8 mouse cellular contexts compared by ENCODE assay signal in the genomic region with DNA sequence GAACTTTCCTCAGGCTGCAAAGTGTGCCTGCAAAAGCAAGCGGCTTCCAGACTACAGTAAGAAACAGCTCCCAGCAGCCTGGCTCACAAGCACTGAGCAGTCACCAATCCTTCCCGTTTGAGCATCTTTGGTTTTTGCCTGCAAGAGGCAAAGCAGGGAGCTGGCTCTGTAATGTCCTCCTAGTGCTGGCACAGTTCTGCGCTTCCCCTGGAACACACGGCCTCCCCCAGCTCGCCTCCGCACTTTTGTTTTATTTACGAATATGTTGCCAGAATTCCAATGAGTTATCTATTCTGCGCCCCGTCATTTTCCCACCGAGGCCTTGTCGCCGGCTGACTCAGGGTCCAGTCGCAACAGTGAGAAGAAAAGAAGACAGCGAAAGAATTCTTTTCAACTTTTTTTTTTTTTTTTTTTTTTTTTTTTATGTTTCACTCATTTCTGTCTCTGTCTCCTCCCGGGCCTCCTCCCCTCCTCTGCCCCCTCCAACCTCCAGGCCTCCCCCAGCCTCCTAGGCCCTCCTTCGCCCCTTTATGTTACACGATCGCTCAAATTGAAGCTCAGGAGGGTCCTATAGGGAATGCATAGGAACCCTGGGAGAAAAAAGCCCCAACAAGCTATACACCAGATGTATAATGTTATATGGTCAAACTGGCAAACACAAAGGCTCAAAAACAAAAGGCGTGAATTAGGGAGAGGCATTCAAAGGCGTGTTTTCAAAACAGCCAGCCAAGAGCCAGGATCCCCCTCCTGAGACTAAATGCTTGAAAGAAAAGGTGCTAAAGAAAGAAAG. TPM values are rescaled to one million over a fixed set of nuclear protein-coding genes. Genes with fewer than 3 reads are reported as not detected.
DNase-seq lines count a peak whose midpoint lies in the region; ATAC-seq and TF ChIP-seq lines count a peak whose summit lies in the region.

No protein-coding gene starts in this region.

- peak overlapping the region; percentile 49; the same call in 1 of the 2 replicates for H3K27ac ChIP-seq in embryonic facial prominence, embryonic 14.5 days (replicated peaks; ENCODE audit: low read depth, low read length)
- peak overlapping the region; percentile 80 for H3K27ac ChIP-seq in lung, postnatal 0 days (ENCODE audit: low read length)

- TF ChIP-seq EP300 in lung, postnatal 0 days (IDR thresholded peaks at IDR 0.05): 0 out of 2 replicates have a peak, but pooled peaks have one; percentile 15

- H3K27me3 ChIP-seq in embryonic facial prominence, embryonic 14.5 days (replicated peaks; ENCODE audit: control insufficient read depth, insufficient read depth, low read length): no peaks in the 10 kb centered on the region
- no peaks in the 10 kb centered on the region for H3K27me3 ChIP-seq in lung, postnatal 0 days (replicated peaks; ENCODE audit: insufficient read depth, low read length)

- no peak for TF ChIP-seq CTCF in lung, postnatal 0 days (IDR thresholded peaks at IDR 0.05)

- no peaks in the 10 kb centered on the region for H3K36me3 ChIP-seq in embryonic facial prominence, embryonic 14.5 days (ENCODE audit: control insufficient read depth, insufficient read depth, low read length)
- no peaks in the 10 kb centered on the region for H3K36me3 ChIP-seq in lung, postnatal 0 days (ENCODE audit: insufficient read depth, low read length)

- peaks cover 4% of the 10 kb centered on the region; the same call in 1 of the 2 replicates for H3K4me1 ChIP-seq in embryonic facial prominence, embryonic 14.5 days (ENCODE audit: control insufficient read depth, insufficient read depth, low read length)
- H3K4me1 ChIP-seq in lung, postnatal 0 days (ENCODE audit: insufficient read depth, low read depth, low read length): no peaks in the 10 kb centered on the region; the same call in 1 of the 2 replicates

- peak; percentile 13; the same call in 1 of the 2 replicates for ATAC-seq in embryonic facial prominence, embryonic 14.5 days (ENCODE audit: low read depth)
- peak; percentile 58 for ATAC-seq in lung, postnatal 0 days

- no peak overlapping the region; the same call in 1 of the 2 replicates for H3K4me3 ChIP-seq in embryonic facial prominence, embryonic 14.5 days (ENCODE audit: low read depth, low read length)
- no peak overlapping the region for H3K4me3 ChIP-seq in lung, postnatal 0 days (ENCODE audit: low read depth, low read length)

- no peaks in the 10 kb centered on the region for H3K9me3 ChIP-seq in embryonic facial prominence, embryonic 14.5 days (ENCODE audit: control insufficient read depth, low read length)
- H3K9me3 ChIP-seq in lung, postnatal 0 days (ENCODE audit: low read length): no peaks in the 10 kb centered on the region

- DNase-seq in cerebellum, postnatal 25 days: peak; percentile 10 to 20
- DNase-seq in cerebellum, adult 8-10 months: no peak
- DNase-seq in embryonic facial prominence, embryonic 14.5 days (ENCODE audit: low spot score): peak; percentile 68
- peak; percentile 35 to 40 for DNase-seq in heart, postnatal 14 days
- peak; percentile 53 for DNase-seq in layer of hippocampus, adult 9-11 months
- DNase-seq in lung, postnatal 0 days (ENCODE audit: low spot score): peak; percentile 79
- peak; percentile 40 for DNase-seq in right cerebral cortex, postnatal 25 days
- no peak for DNase-seq in spleen, postnatal 14 days (ENCODE audit: low spot score in 2 of 2)

- H3K9ac ChIP-seq in embryonic facial prominence, embryonic 14.5 days (ENCODE audit: low read depth, low read length): peak overlapping the region; percentile 32; the same call in 1 of the 2 replicates
- no peak overlapping the region for H3K9ac ChIP-seq in lung, postnatal 0 days (replicated peaks; ENCODE audit: low read depth)

- peak overlapping the region; percentile 28 for H3K4me2 ChIP-seq in embryonic facial prominence, embryonic 14.5 days (ENCODE audit: low read depth, low read length)
- 0 out of 2 replicates have a peak overlapping the region, but pooled peaks have one; percentile 29 for H3K4me2 ChIP-seq in lung, postnatal 0 days (replicated peaks; ENCODE audit: low read depth, low read length)

- WGBS in embryonic facial prominence, embryonic 14.5 days: 27% methylated on average over 20 of the region's 20 CpGs
- WGBS in lung, postnatal 0 days: 39% methylated on average over 20 of the region's 20 CpGs

- intact Hi-C loops in heart, postnatal 14 days (cut with DNase I): loop anchor here (5.0 to 10.0 kb wide), 2 partner anchors 151 to 1019 kb away; a partner anchor contains a TSS

RNA-seq across cellular contexts. Expression of a gene that starts 32.3 kb away (rescaled TPM):
- polyA plus RNA-seq in embryonic facial prominence, embryonic 14.5 days (2014; fragmentation: Nextera tagmentation; extraction: Ambion mirVana): not detected in 2 replicates
- total RNA-seq in heart, postnatal 14 days (2021): not detected
- polyA plus RNA-seq in lung, postnatal 0 days (2015; fragmentation: Nextera tagmentation; extraction: Ambion mirVana): not detected in 2 replicates

Comparison
In these comparisons a context has a peak if more than half of its experiments do, and no peak if none do; other contexts are left out.
1. DNase-seq: peak in cerebellum, postnatal 25 days (2 of 2), embryonic facial prominence, embryonic 14.5 days (single experiment), heart, postnatal 14 days (2 of 2), layer of hippocampus, adult 9-11 months (single experiment), lung, postnatal 0 days (single experiment) and right cerebral cortex, postnatal 25 days (single experiment); none in cerebellum, adult 8-10 months (single experiment) and spleen, postnatal 14 days (0 of 2).